Mouse (Mus musculus): ENCODE measurements around the gene Icam4. TPM values are rescaled to one million over a fixed set of nuclear protein-coding genes. Genes with fewer than 3 reads are reported as not detected.

Gene Icam4
- 2.7 TPM for polyA plus RNA-seq (2017; shearing (Covaris generic))

DNA sequence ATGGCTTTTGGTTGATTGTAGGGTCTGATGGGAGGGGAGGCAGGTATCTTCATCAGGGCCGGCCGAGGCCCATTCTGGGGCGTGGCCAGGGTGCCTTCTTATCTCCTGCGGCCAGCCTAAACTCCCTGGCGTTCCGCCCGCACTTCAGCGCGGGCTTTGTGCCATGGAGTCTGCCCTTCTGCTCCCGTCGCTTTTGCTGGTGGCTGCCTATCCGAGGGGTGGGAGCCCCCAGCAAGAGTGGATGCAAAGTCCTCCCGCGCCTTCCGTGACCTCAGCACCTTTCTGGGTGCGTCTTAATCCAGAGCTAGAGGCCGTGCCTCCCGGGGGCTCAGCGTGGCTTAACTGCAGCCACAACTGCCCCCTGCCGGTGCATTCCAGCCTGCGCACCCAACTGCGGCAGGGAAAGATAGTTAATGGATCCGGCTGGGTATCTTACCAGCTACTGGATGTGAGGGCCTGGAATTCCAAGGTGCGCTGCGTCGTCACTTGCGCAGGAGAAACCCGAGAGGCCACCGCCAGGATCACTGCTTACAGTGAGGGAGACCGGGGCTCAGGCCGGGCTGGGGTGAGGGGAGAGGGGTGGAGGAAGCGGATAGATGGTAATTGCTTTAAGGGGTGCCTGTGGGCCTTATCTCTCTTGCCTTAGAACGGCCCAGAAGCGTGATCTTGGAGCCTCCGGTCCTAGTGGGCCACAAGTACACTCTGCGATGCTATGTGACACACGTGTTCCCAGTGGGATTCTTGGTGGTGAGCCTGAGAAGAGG, at the start of gene Icam4:
Gene Icam4, plus strand, starts transcription at position 83 of the 764 bp plus-strand sequence.

DNA sequence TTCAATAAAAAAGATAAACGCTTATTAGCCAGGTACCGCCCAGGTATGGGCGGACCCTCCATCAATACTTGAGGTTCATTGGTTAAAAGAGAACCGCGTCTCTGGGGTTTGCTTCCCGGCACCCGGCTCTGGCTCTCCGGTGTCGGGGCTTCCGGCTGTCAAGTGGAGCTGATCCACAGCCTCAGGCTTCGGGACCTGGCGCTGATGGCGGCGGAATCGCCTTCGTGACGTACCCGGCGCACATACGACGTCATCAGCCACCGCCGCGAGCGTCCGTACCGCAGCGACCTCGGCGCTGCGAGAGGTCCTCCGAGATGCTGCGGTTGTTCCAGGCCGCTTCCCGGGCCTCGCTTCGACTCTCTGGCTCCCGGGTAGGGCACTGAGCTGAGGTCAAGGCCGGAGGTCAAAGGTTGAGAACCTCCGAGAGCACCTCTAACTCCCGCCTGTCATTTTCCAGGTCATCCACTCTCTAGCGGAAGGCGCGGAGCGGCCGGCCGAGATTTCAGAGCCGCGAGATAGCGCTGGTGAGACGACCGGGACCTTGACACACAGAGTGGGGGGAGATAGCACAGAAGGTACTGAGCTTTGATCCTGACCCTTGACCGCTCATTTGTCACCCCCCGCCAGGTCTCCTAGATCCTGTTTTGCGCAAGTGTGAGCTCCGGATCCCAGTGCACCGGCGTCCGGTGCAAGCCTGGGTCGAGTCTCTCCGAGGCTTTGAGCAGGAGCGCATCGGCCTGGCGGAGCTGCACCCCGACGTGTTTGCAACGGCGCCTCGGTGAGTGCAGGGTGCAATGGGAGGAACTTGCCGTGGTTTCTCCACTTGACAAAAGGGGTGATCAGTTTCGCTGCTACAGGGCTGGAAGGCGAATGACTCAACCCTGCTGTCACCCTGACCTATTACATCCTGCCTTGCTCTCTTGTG, 26.3 kb upstream of the Icam4 start, which contains the start of gene Mrpl4:
Gene Mrpl4, plus strand, starts transcription at position 112 of the 925 bp plus-strand sequence.

DNA sequence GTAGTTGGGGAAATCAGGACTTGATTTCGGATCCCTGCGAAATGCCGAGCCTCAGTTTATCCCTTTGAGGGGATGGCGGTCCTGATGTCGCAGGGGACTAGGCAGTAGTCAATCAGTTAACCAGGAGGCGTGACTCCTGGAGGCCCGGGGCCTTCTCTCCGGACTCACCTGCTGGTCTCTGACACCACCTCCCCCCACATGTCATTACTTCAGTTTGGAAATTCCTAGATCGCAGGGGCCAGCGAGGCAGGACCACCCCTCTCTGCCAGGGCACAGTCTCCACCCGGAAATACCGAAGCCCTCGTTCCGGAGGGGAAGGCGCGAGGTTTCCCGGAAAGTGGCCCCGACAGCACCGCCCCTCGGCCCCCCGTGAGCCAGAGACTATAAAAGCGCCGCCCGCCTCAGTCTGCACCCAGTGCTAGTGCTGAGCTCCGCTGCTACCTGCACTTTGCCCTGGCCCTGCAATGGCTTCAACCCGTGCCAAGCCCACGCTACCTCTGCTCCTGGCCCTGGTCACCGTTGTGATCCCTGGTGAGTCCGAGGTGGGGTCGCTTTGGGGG, 13.5 kb upstream of the Icam4 start, which contains the start of gene Icam1:
Gene Icam1, plus strand, starts transcription at position 415 of the 560 bp plus-strand sequence.

DNA sequence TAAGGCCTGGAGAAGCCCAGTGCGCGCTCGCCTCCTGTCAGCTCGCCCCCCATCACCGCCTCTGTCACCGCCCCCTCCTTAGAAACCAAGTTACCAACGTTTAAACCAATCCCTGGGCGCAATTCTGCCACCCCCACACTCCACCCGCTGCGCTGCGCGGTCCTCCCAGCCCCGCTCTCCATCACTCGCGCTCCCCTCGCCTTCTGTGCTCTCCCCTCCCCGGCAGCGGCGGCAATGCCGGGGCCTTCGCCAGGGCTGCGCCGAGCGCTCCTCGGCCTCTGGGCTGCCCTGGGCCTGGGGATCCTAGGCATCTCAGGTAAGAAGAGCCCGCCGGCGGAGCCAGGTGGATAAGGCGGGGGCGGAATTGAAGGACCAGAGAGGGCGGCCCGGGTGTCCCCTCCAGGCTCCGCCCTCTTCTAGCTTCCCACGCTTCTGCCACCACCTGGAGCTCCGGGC, 2.8 kb downstream of the Icam4 start, which contains the start of gene Icam5:
Gene Icam5, plus strand, starts transcription at position 178 of the 456 bp plus-strand sequence.

DNA sequence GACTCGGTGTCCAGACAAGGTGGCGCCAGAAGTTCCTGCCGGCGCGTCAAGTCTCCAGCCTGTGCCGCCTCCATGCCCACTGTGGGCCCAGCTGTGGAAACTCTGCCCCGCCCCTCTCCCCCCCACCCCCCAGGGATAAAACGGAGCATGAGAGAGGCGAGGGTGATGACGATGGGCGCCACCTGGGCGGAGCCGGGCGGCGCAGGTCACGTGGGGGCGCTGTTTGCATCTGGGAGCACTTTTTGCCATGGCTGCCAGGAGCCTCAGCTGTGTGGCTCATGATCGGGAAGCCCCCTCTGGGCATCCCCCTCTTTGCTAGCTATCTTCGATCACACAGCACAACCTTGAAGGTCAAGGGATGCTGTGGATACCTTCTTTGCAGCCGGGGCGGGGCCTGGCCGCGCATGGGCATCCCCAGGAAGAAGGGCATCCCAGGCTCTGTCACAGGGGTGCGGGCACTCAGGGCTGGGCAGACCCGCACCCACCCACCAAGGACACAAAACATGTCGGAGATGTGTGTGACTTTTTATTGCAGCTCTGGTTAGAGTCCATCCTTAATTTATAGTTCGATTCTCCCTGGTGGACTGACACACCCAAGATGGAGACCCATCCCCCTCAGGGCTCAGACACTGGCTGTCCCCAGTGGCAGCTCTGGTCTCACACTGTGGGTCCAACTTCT, 38.0 kb downstream of the Icam4 start, which contains the start of gene Zglp1:
Gene Zglp1, minus strand, starts transcription at position 88 of the 679 bp plus-strand sequence.

DNA sequence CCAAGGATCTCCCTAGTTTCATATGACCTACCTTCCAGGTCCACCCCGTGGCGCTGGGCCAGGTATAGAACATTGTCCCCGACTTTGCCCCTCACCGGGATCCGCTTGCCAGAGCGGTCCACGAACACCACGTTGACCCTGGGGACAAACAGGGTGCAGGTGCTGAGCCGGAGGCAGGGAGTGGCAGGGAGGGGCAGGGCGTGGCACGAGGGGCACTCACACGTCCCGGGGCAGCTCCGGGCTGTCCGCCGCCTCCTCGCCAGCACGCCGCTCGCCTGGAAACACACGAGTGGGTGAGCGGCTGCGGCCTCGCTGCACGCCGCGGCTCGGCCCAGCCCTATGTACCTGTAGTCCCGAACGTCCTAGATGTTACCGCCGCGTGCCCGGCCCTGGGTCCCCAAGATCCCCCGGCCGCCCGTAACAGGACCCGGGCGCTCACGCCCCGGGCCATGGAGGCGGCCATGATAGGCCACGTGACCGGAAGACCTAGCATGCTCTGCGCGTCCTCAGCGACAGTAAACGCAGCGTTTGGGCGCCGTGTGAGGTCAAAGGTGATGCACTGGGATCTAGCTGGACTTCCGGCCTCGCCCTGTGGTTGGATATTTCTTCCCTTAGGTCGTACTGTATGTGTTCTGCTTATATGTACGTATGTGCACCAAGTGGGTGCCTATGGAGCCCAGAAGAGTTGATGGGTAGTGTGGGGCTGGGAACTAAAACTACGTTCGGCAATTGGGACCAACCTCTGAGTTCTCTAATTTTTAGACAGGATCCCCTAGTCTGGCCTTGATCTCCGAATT, 44.1 kb downstream of the Icam4 start, which contains the start of the genes Gm49373 and Fdx1l:
Gene Gm49373, minus strand, starts transcription at position 53 of the 797 bp plus-strand sequence.
Gene Fdx1l, minus strand, starts transcription at position 571 of the 797 bp plus-strand sequence.

Other genes with a start within 250 kb of the Icam4 start
- gene Col5a3, start 214.3 kb upstream of the Icam4 start, polyA plus RNA-seq (2017; shearing (Covaris generic)), result 0.72 TPM
- not detected for gene Rdh8, start 210.9 kb upstream of the Icam4 start, polyA plus RNA-seq (2017; shearing (Covaris generic))
- 64.3 TPM for gene A230050P20Rik, start 160.7 kb upstream of the Icam4 start, polyA plus RNA-seq (2017; shearing (Covaris generic))
- 1.5 TPM for gene Angptl6, start 149.6 kb upstream of the Icam4 start, polyA plus RNA-seq (2017; shearing (Covaris generic))
- 94.9 TPM for gene Ppan, start 141.2 kb upstream of the Icam4 start, polyA plus RNA-seq (2017; shearing (Covaris generic))
- gene Eif3g, start 130.8 kb upstream of the Icam4 start, polyA plus RNA-seq (2017; shearing (Covaris generic)), result 278 TPM
- gene Dnmt1, start 69.5 kb upstream of the Icam4 start, polyA plus RNA-seq (2017; shearing (Covaris generic)), result 116 TPM
- gene S1pr2, start 52.6 kb upstream of the Icam4 start, polyA plus RNA-seq (2017; shearing (Covaris generic)), result 30.5 TPM
- 138 TPM for gene Mrpl4, start 26.6 kb upstream of the Icam4 start, polyA plus RNA-seq (2017; shearing (Covaris generic))
- gene Icam1, start 13.4 kb upstream of the Icam4 start, polyA plus RNA-seq (2017; shearing (Covaris generic)), result 144 TPM
- 1.4 TPM for gene Icam5, start 2.7 kb downstream of the Icam4 start, polyA plus RNA-seq (2017; shearing (Covaris generic))
- gene Zglp1, start 37.7 kb downstream of the Icam4 start, polyA plus RNA-seq (2017; shearing (Covaris generic)), result not detected
- 0.29 TPM for gene Gm49373, start 43.7 kb downstream of the Icam4 start, polyA plus RNA-seq (2017; shearing (Covaris generic))
- 39.6 TPM for gene Fdx1l, start 44.2 kb downstream of the Icam4 start, polyA plus RNA-seq (2017; shearing (Covaris generic))
- 5.8 TPM for gene Gm38431, start 62.6 kb downstream of the Icam4 start, polyA plus RNA-seq (2017; shearing (Covaris generic))
- gene Raver1, start 62.6 kb downstream of the Icam4 start, polyA plus RNA-seq (2017; shearing (Covaris generic)), result 72.7 TPM
- 120 TPM for gene Tyk2, start 101.9 kb downstream of the Icam4 start, polyA plus RNA-seq (2017; shearing (Covaris generic))
- gene Cdc37, start 120.6 kb downstream of the Icam4 start, polyA plus RNA-seq (2017; shearing (Covaris generic)), result 345 TPM
- gene Pde4a, start 136.3 kb downstream of the Icam4 start, polyA plus RNA-seq (2017; shearing (Covaris generic)), result 0.62 TPM
- gene Keap1, start 210.0 kb downstream of the Icam4 start, polyA plus RNA-seq (2017; shearing (Covaris generic)), result 48.0 TPM
- gene S1pr5, start 219.1 kb downstream of the Icam4 start, polyA plus RNA-seq (2017; shearing (Covaris generic)), result not detected
- 76.7 TPM for gene Atg4d, start 235.9 kb downstream of the Icam4 start, polyA plus RNA-seq (2017; shearing (Covaris generic))